Mouse (Mus musculus) testis, postnatal 10 days (tissue): ENCODE data around the gene Lonp1.
A peak's percentile ranks its signal among the peaks of the same experiment; 100 is the strongest.
"Not testable (repeated sequence)": the region's sequence is repeated elsewhere in the genome, so short reads cannot be mapped to it uniquely, and the experiment has no call there.

Source experiments
- DNase-seq: peaks from one replicate; pipeline ENCODE4 v3.0.0; 2021; ENCODE audit warnings: low spot score

The Lonp1 gene

GRCm38 (mm10) chr17:56625495-56625894, 1.2 kb downstream of the Lonp1 start:
- DNase-seq, result no peak

- no peak for DNase-seq
Observed at GRCm38 (mm10) chr17:56617628-56618027, 9.1 kb downstream of the Lonp1 start.

DNA sequence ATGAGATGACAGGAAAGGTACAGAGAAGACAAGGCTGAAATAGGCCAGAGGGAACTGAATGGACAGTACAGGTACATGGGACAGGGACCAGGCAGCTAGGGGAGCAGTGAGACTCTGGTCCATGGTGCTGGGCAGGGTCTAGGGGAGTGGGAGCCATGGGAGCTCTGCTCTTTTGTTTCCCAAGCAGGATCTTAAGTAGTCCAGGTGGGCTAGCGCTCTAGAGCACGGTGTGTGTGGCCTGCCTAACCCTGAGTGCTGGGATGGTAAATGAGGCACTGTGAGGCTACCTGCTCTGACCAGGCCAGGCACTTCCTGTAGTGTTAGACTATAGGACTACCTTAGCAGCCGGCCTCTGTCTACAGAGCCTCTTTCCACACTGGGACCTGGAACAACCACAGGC, 10.0 kb downstream of the Lonp1 start:
- DNase-seq, result no peak

DNA sequence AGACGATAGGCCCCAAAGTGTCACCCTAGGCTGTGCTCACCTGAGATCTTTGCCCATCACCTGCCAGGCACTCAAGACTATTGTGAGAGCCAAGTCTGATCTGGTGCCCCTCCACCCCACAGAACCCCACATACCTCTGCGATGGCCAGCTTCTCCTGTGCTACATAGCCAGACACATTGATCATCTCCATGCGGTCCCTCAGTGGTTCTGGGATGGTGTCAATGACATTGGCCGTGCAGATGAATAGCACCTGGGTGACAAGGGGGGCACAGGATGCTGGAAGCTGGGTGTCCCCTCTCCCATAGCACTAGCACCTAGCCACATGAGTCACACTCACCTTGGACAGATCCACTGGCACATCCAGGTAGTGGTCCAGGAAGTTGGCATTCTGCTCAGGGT, 10.9 kb downstream of the Lonp1 start:
- DNase-seq, result no peak

- DNase-seq, result no peak
Observed at GRCm38 (mm10) chr17:56615136-56615784, 11.4 kb downstream of the Lonp1 start.

- DNase-seq, result no peak
Observed at GRCm38 (mm10) chr17:56614391-56615135, 12.1 kb downstream of the Lonp1 start.

DNA sequence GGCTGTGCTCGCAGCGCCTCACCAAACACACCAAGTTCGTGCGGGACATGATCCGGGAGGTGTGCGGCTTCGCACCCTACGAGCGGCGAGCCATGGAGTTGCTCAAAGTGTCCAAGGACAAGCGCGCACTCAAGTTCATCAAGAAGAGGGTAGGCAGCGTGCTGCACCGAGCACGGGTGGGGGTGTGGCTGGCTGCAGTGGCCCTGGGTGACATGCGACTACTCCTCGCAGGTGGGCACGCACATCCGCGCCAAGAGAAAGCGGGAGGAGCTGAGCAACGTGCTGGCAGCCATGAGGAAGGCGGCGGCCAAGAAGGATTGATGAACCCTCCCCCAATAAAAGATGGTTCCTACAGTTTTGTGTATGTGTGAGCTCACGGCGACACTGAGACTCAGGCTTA, 12.8 kb downstream of the Lonp1 start:
- DNase-seq, result not testable (repeated sequence)

GRCm38 (mm10) chr17:56613236-56613844, 13.3 kb downstream of the Lonp1 start, which contains the start of gene Rpl36:
TSS of gene Rpl36 (plus strand) at chr17:56613416.
- peak; percentile 97 for DNase-seq

- not testable (repeated sequence) for DNase-seq
Observed at GRCm38 (mm10) chr17:56612565-56612939, 14.1 kb downstream of the Lonp1 start.

GRCm38 (mm10) chr17:56611861-56612564, 14.7 kb downstream of the Lonp1 start:
- peak; percentile 86 for DNase-seq

DNA sequence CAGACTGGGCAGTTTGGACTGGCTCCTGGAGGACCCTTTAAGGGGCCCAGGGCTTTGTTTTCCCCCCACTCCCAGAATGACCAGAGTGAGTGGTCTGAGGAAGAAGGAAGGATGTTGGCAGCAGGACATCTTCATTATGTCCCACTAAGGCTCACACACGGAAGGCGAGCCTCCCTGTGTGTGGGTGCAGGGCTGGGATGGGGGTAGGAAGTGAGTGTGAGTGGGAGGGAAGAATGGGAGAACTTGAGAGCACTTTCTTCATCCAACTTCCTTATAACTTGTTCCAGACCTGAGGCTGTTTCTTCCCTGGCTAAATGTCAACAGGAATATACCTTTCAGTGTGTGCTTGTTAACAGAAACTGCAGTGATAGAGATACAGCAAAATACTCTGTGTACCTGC, 15.4 kb downstream of the Lonp1 start:
- DNase-seq, result no peak

DNA sequence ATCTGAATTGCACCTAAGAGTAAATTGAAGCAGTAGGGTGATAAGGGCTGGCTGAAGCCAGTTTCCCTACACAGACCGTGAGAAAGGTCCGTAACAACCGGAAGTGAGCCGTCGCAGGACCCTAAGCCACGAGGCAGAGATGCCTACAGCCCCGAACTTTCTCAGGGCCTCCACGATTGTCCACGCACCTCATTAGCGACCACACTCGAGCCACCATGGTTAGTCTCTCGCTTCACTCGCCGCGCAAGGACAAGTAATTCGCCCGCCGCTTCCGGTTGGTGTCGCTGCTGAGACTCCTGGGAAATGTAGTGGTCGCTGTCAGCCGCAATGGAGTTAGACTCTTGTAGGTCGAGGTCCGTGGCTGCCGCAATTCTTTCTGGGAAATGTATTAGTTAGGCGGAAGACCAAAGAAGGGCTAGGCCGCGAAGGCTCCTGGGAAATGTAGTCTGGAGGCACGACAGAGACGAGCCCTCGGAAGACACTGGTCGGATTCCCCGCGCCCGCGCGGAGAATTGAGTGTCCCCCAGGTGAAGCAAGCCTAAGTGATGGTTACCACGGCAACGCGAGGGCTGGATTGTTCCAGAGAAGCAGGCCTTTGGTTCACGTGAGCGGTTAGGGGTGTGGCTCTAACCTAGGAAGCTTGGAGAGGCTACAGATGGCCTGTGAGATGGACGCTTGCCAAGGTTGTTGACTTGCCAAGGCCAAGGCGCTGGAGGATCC, 17.1 kb downstream of the Lonp1 start, which contains the start of gene 2410015M20Rik:
TSS of gene 2410015M20Rik (minus strand) at position 320 of the 720 bp plus-strand sequence.
- DNase-seq, result peak; percentile 93

GRCm38 (mm10) chr17:56608699-56609098, 18.0 kb downstream of the Lonp1 start:
- no peak for DNase-seq

DNA sequence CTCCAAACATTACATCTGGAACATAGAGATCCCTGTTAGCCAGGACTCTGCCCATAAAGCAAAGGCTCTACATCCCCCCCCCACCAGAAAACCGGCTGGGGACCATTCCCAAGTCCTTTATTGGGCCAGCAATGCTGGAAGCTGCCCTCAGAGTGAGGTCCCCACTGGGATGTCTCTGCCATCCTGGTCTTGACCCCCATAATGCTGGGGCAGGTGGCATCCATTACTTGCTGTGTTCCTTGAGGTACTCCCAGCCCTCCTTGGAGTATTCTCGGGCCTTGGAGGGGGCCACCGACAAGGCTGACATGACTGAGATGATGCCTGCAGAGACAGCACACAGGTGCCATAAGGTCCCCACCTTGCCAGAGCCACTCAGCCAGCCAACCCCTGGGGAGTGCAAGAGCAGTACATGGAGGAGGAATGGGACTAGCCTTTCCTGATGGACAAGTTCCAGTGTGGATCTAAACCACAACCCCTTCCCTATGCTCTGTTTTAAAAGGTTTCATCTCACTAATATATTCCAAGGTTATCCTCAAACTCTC, 19.1 kb downstream of the Lonp1 start:
- DNase-seq, result no peak

DNA sequence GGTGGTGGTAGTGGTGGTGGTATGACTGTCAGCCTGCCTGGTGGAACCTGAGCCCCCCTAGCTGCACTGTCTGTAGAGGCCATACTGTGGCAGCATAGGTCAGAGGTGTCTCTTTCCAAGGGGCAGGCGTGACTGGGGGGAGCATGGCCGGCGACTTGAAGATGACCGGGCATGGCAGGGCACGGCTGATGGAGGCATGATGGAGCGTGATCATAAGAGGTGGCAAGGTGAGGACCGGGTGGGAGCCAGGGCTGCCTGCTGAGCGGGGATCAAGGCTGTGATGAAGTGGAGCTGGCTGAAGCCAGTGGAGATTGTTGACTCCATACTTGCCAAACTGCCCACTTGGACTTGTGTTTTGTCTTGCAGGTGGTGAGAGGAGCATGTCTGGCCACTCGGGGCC, 21.3 kb downstream of the Lonp1 start:
- DNase-seq, result no peak

- DNase-seq, result no peak
Observed at GRCm38 (mm10) chr17:56604422-56604821, 22.3 kb downstream of the Lonp1 start.

DNA sequence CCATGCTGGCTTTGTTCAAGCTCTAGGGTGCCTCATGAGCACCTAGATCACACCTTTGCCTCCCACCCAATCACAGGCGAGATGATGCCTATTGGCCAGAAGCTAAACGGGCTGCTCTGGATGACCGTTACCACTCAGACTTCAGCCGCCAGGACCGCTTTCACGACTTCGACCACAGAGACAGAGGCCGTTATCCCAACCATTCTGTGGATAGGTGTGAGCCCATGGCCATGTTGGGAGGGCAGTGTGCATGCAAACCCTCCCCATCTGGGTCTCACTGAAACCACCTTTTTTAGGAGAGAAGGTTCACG, 22.7 kb downstream of the Lonp1 start:
- DNase-seq, result no peak

GRCm38 (mm10) chr17:56603186-56604069, 23.3 kb downstream of the Lonp1 start:
- DNase-seq, result no peak

DNA sequence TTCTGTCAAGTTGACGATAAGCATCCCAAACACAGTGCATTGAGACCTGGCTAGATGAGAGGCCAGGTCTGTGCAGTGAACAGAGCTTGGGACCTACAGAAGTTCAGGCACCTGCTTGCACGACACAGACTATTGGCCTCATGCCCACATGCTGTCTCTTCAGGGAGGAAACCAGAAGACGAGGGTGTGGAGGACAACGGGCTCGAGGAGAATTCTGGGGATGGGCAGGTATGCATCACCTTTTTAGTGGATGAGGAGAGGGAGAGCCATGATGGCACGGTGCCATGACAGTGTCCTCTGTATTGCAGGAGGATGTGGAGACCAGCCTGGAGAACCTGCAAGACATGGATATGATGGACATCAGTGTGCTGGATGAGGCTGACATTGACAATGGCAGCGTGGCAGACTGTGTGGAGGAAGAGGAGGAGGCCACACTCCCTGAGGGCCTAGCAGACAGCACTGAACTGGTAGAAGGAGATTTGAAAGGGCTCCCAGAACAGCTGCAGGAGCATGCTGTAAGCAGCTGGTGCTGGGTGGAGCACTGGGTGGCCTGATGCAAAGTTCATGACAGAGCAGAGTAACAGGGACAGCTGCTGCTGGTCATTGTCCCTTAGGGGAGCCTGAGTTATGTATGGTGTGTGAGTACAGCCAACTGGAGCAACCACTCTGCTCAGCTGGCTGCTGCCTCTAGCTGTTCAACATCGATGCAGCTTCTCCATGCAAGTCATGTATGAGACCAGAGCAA, 33.0 kb downstream of the Lonp1 start:
- no peak for DNase-seq

- no peak for DNase-seq
Observed at GRCm38 (mm10) chr17:56592553-56592952, 34.1 kb downstream of the Lonp1 start.
